Mouse (Mus musculus): Measurements from ENCODE around the gene Cfap43. TPM values are rescaled to one million over a fixed set of nuclear protein-coding genes. Genes with fewer than 3 reads are reported as not detected.

Gene Cfap43
- total RNA-seq, 2 experiments from 2014 or later, result not detected

DNA sequence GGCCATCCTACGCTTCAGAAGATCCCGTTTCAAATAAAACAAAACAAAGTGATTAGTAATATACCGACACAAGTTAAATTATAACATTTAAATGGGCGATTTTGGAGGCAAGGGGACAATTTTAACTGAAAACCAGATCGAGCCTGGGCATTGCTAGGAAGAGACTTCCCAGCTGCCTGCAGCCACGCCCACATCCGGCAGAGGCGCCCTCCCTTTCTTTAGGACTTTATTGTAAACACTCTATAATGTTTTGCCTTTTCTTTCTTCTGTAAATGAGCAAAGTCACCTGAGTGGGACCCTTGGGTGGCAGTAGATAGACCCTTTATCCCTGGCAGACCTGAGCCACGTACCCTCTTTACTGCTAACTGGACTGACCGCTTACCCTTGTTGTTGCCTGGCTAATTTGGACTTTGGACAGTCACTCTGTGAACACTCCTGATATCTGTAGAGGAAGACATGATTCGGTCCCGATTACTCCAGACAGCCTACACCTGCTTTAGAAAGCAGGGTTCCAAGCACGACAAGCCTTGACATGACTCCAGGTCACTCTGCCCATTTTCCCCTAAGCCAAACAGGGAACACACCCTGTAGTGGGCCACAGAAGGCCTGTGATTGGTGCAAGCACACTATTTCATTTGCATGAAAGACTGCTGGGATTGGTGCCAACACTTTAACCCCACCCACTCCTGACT is 213.9 kb downstream of the Cfap43 start:
- no peak for DNase-seq

DNA sequence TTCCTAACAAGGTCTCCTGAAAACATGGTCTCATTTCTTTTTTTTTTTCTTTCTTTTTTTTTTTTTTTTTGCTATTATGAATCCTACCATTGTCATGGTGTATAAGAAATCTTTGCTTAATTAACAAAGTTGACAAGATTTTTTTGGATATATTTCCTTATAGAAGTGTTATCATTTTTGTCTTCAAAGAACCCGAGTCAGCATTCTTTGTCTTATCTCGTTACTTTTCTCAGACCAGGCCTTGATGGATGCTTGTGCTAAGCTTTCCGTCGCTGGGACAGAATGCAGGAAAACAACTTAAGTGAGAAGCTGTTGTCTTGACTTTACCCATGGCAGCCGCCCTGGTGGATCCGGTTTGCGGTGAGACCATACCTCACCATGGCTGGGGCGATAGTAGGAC is 218.6 kb downstream of the Cfap43 start:
- DNase-seq, result no peak

DNA sequence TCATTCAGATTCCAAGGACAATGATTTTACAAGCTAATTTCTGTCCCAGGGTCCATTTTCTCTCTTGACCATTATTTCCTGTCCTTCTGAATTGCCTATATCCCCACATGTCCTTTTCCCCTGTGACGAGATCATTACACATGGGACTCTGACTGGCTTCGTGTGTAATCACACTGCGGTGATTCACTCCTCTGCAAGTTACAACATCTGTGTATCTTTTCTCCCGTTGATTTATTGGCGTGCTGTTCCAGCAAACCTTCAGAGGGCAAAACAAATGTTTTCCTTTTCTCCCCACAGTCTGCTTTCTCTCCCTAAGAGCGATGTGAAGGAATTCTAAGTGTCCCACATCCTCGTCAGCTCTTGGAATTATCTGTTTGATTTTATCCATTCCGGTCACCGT is 219.3 kb downstream of the Cfap43 start:
- no peak for DNase-seq

DNA sequence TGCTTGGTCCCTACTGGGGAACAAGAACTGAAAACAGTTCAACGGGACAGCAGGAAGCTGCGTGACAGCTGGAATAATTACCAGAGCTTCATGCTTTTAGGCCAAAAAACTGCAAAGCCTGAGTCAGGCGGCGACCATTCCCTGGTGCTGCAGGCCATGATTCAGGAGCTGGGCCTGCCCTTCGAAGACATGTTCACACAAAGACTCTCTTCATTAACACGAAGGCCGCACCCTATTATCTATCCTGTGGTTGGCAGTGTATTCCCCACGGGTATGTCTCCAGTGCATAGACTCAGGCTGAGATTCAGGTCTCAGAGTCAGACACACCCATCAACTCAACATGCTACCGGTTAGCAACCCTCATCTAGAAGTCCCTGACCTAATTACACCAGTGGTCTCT is 220.8 kb downstream of the Cfap43 start:
- DNase-seq, result no peak

DNA sequence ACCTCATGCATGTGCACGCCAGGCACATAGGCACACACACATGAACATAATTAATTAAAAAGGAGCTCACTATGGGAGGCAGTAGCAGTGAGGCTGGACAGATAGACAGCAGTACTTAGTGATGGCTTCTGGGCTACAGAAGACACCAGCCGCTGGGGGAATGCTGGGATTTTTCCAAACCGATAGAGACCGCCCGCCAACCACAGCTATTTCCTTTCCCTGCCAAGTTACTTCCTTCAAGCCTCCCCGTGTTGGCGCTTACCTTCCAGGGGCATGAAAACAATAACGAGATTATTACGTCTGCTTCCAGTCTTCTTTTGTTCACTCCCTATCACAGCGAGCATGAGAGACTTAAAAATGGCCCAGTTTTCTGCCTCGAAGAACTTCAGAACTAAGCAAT is 222.0 kb downstream of the Cfap43 start:
- DNase-seq, result no peak

DNA sequence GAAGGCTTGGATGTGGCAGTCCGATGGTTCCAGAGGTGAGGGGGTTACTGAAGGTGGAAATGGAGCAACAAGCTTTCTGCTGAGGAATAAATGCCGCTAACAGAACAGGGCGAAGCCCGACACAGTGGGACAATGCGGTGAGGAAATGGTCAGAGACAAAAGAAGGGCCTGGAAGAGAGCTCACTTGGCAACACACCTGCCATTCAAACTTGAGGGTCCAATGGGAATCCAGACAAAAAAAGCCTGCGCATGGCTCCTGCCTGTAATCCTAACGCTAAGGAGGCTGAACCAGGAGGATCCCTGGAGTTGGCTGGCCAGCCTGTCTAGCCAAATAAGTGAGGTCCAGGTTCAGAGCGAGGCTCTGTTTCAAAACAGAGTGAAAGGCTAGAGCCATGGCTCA is 222.7 kb downstream of the Cfap43 start:
- no peak for DNase-seq

DNA sequence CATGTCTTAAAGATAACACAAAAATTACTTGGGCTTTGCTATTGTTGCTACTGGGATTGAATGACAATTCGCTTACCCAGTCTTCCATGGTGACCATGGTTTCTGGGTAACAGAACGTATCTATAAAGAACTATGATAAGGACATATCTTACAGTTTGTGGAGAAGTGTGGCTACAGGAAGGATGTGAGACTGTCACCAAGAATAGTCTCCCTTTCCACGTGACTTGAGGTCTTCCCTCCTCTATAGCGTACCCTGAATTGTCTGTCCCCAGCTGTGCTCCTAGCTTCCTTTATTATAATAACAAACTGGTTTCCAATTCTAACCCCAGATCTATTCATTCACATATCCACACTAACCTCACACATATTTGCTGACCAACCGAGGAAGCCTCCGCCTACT is 223.4 kb downstream of the Cfap43 start:
- DNase-seq, result no peak

DNA sequence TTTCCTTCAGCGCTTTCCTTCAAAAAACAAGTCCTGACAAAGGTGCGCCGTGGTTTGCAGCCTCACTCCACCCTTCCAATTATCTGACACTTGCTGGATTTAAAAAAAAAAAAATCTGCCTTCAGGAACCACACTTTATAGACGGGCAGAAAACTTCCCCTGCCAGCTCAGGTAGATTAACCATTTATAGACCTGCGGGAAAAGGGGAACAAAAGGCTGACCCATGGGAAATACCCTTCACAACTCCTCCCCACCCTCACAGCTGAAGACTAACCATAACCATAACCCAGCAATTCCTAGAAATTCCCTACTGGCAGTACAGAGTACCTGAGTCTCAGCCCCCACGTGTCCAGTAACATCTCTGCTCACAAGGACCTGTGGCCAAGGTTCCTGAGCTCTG is 227.1 kb downstream of the Cfap43 start, which contains the start of gene Col17a1:
Col17a1 (minus strand) TSS at position 101 of the 400 bp plus-strand sequence.
- no peak for DNase-seq

DNA sequence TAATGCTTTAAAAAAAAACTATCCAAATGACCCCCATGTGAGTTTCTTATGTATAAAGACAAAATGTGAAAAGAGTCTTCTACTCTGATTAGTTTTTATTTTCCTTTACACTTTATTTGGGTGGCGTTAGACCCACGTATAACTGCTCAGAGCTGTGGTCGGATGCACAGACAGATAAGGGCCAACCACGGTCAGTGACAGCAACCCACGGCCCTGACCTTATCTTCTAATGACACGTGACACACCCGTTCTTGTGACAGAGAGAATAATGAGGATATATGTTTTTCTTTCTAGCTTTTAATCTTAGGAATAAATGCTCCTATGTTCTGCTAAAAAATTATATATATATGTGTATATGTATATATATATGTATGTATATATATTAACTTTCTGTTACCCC is 229.5 kb downstream of the Cfap43 start:
- DNase-seq, result no peak

Small RNA genes lying within 50 kb of the gene (microRNA-seq; reads per million reads assigned to microRNA genes)
- gene Gm22240 (0 reads per million in 2 experiments), gene Mir8090 (0.50 to 0.64 reads per million in 2 experiments)

Other genes with a start within 250 kb of the Cfap43 start
- gene Col17a1, start 227.2 kb downstream of the Cfap43 start, total RNA-seq (2021), result 1 to 10 TPM in 1 of 2 experiments, under 1 TPM in 1; 0.65 to 1.3 TPM
- 10 to 100 TPM; 82.2 to 89.8 TPM for gene Sfr1, start 187.6 kb downstream of the Cfap43 start, total RNA-seq (2021)
- 10 to 100 TPM; 28.1 to 30.1 TPM for gene Gsto1, start 64.3 kb downstream of the Cfap43 start, total RNA-seq (2021)
- 1 to 10 TPM; 1.2 to 1.4 TPM for gene Gsto2, start 53.8 kb downstream of the Cfap43 start, total RNA-seq (2021)
- gene Itprip, start within 50 bp of the Cfap43 start, total RNA-seq (2021), result 1 to 10 TPM; 1.8 to 1.9 TPM
- not detected for gene Cfap58, start 18.4 kb upstream of the Cfap43 start, total RNA-seq (2021)

Data from gastrocnemius, postnatal 10 days (tissue).